Mouse (Mus musculus) embryonic facial prominence, embryonic 10.5 days (tissue): Measurements from ENCODE around the gene Trim47. TPM values are rescaled to one million over a fixed set of nuclear protein-coding genes. Genes with fewer than 3 reads are reported as not detected.

Experiments
- DNase-seq: peaks from one replicate; pipeline ENCODE4 v3.0.0-alpha.2; 2017; ENCODE audit warnings: low spot score
- H3K27ac ChIP-seq: fragments of 300-500 bp; sonication (generic); replicated peaks from 2 replicates; pipeline ENCODE4 v1.5.1; 2016; ENCODE audit warnings: mild to moderate bottlenecking
- H3K27me3 ChIP-seq: fragments of 300-500 bp; sonication (generic); replicated peaks from 2 replicates; pipeline ENCODE4 v1.6.1; 2016; ENCODE audit warnings: low read depth, mild to moderate bottlenecking; ENCODE audit not compliant: poor library complexity, severe bottlenecking
- H3K36me3 ChIP-seq: fragments of 300-500 bp; sonication (generic); replicated peaks from 2 replicates; pipeline ENCODE4 v1.6.1; 2016; ENCODE audit warnings: mild to moderate bottlenecking, moderate library complexity
- H3K4me1 ChIP-seq: fragments of 300-500 bp; sonication (generic); 2 replicates; pipeline ENCODE4 v1.6.1; 2016
- H3K4me3 ChIP-seq: fragments of 300-500 bp; sonication (generic); 2 replicates; pipeline ENCODE4 v1.5.1; 2016; ENCODE audit warnings: mild to moderate bottlenecking, moderate library complexity
- H3K9me3 ChIP-seq: fragments of 300-500 bp; sonication (generic); 2 replicates; pipeline ENCODE4 v1.6.1; 2016; ENCODE audit warnings: mild to moderate bottlenecking
- WGBS: fragments of 180-500 bp; shearing (Covaris S2); methylation state at CpG from one replicate; pipeline ENCODE4 v1.1.7; 2016; 5-methylcytosine and 5-hydroxymethylcytosine counted together
- polyA plus RNA-seq: library from polyadenylated mRNA; unstranded; fragments of >200 nt; fragmentation: Nextera tagmentation; extraction: Ambion mirVana; gene quantifications from 2 replicates; pipeline ENCODE4 v1.2.1, GENCODE M21; 2016

The Trim47 gene
- polyA plus RNA-seq, 1 experiment from 2014 or later = 4.5 TPM

- Histone ChIP-seq H3K27me3 (peaks cover 71% of the 10 kb centered on the region), H3K4me1 (peaks cover 45% of the 10 kb centered on the region), H3K36me3 (no peaks in the 10 kb centered on the region), H3K9me3 (no peaks in the 10 kb centered on the region), H3K4me3 (no peak overlapping the region), H3K27ac (no peak overlapping the region)
- DNase-seq = no peak
- WGBS = 78% methylated on average over 4 of the region's 4 CpGs
Measured at GRCm38 (mm10) chr11:116111067-116111466, 15.9 kb downstream of the Trim47 start.

DNA sequence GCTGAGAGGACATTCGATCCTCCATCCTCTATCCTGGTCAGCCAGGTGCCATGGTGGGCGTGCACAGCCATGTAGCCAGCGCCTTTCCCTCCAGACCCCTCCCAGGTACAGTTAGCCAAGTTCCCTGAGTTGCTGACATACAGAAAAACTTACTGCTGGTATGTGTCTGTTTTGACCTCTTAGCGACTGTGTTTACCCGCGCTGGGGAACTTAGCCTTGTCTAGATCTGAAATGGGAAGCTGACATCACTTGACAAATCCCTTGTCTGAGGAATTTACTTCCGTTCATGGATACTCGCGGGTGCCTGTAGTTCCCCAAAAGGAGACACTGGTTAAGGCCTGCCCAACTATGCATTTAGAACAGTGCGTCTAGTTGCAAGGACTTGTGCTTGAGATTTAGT, 16.5 kb downstream of the Trim47 start:
- H3K27ac ChIP-seq = 0 out of 2 replicates have a peak overlapping the region, but pooled peaks have one; percentile 72
- H3K4me1 ChIP-seq = peaks cover 49% of the 10 kb centered on the region
- 28% methylated on average over 10 of the region's 10 CpGs for WGBS
- no peaks in the 10 kb centered on the region for H3K9me3 ChIP-seq
- H3K4me3 ChIP-seq = peak overlapping the region; percentile 55
- H3K36me3 ChIP-seq = no peaks in the 10 kb centered on the region
- H3K27me3 ChIP-seq = peaks cover 76% of the 10 kb centered on the region
- no peak for DNase-seq

GRCm38 (mm10) chr11:116110131-116110530, 16.9 kb downstream of the Trim47 start:
- Histone ChIP-seq H3K27me3 (peaks cover 80% of the 10 kb centered on the region), H3K9me3 (no peaks in the 10 kb centered on the region), H3K27ac (peak overlapping the region; percentile 72), H3K4me1 (peaks cover 52% of the 10 kb centered on the region), H3K4me3 (peak overlapping the region; percentile 55), H3K36me3 (no peaks in the 10 kb centered on the region)
- peak; percentile 49 for DNase-seq
- 3% methylated on average over 35 of the region's 35 CpGs for WGBS

DNA sequence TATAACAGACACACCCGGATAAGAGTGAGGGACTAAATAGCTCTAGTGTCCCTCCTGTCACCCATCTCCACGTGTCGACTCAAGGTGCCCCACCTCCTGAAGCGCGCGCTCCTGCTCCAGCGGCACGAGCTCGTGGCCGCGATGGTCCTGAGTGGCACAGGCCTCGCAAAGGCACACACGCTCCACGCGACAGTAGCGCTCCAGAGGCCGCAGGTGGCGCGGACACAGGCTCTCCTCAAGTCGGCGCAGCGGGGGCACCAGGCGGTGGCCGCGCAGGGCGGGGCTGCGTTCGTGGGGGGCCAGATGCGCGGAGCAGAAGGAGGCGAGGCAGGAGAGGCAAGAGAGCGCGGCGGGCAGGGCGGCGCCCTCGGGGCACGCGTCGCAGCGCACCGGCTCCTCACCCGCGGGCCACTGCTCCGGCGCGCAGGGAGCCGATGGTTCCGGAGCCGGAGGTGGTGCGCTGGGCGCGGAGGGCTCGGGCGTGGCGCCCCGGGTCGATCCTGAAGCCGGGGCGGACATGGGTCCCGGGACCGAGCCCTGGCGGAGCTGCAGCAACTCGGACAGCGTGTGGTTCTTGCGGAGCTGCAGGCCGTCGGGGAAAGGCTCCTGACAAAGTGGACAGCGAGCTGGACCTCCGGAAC, 17.4 kb downstream of the Trim47 start:
- Histone ChIP-seq H3K4me1 (peaks cover 58% of the 10 kb centered on the region), H3K36me3 (no peaks in the 10 kb centered on the region), H3K27ac (peak overlapping the region; percentile 72), H3K4me3 (peak overlapping the region; percentile 55), H3K9me3 (no peaks in the 10 kb centered on the region), H3K27me3 (peaks cover 83% of the 10 kb centered on the region)
- peak; percentile 54 for DNase-seq
- 2% methylated on average over 70 of the region's 70 CpGs for WGBS

DNA sequence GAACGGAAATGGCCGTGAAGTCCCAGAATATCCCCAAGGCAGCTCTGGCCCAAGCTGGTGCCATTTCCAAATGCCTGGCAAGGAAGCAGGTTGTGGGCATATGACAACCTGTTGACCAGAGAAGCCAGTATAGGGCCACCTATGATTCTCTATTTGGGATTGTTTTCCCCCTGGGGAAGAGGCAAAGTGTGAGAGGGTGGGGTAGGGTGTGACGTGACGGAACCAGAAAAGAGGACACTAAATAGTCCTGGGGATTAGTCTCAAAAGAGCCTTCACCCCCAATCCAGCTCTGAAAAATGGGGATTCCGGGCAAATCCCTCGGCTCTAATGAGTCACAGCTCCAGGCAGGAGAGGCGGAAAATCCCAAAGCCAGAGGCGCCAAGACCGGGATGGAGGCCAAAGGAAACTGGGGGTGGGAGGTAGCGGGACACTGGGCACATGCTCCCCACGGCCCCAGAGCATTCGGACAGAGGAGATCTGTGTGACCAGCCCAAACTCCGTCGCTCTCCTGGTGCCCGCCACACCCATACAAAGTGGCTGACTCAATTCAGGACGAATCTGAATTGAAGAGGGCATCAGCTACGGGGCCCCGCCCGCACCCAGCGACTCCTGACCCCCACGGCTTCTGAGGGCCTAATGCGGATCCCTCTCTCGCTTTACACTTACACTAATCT, 18.4 kb downstream of the Trim47 start:
- WGBS = 5% methylated on average over 23 of the region's 23 CpGs
- no peak for DNase-seq
- Histone ChIP-seq H3K36me3 (no peaks in the 10 kb centered on the region), H3K4me3 (peak overlapping the region; percentile 55), H3K27ac (no peak overlapping the region), H3K9me3 (no peaks in the 10 kb centered on the region), H3K27me3 (peaks cover 83% of the 10 kb centered on the region), H3K4me1 (peaks cover 68% of the 10 kb centered on the region)

DNA sequence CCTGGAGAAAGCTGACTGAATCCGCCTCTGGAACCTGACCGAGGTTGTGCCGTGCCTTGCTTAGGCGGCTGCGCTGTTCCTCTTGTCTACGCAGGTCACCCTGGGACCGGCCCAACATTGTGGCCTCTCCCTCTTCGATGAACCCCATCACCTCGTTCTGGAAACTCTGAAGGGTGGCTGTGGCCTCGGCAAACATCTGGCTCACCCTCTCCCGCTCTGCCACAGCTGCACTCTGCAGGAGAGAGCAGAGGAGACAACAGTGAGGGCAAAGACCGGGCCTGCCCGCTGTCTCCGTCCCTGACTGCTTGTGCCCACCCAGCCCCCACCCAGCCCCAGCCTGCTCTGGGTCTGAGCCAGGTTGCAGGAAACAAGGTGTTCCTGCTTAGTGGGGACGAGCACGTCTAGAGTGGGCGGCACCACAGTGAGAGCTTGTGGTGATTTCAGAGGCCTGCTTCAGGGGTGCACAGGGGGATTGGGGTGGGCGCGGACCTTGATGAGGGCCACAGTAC, 19.2 kb downstream of the Trim47 start:
- DNase-seq = no peak
- Histone ChIP-seq H3K36me3 (no peaks in the 10 kb centered on the region), H3K4me3 (peak overlapping the region; percentile 44)

GRCm38 (mm10) chr11:116106963-116107776, 19.8 kb downstream of the Trim47 start:
- Histone ChIP-seq H3K4me1 (peaks cover 79% of the 10 kb centered on the region), H3K4me3 (peak overlapping the region; percentile 44), H3K9me3 (no peaks in the 10 kb centered on the region), H3K27ac (peak overlapping the region; percentile 54), H3K27me3 (peaks cover 73% of the 10 kb centered on the region), H3K36me3 (no peaks in the 10 kb centered on the region)
- 18% methylated on average over 14 of the region's 14 CpGs for WGBS
- DNase-seq = no peak

More for the DNA sequence above, 19.2 kb downstream of the Trim47 start:
- Histone ChIP-seq H3K27me3 (peaks cover 79% of the 10 kb centered on the region), H3K4me1 (peaks cover 75% of the 10 kb centered on the region), H3K9me3 (no peaks in the 10 kb centered on the region), H3K27ac (peak overlapping the region; percentile 54; the same call in 1 of the 2 replicates)
- WGBS = 7% methylated on average over 19 of the region's 19 CpGs

DNA sequence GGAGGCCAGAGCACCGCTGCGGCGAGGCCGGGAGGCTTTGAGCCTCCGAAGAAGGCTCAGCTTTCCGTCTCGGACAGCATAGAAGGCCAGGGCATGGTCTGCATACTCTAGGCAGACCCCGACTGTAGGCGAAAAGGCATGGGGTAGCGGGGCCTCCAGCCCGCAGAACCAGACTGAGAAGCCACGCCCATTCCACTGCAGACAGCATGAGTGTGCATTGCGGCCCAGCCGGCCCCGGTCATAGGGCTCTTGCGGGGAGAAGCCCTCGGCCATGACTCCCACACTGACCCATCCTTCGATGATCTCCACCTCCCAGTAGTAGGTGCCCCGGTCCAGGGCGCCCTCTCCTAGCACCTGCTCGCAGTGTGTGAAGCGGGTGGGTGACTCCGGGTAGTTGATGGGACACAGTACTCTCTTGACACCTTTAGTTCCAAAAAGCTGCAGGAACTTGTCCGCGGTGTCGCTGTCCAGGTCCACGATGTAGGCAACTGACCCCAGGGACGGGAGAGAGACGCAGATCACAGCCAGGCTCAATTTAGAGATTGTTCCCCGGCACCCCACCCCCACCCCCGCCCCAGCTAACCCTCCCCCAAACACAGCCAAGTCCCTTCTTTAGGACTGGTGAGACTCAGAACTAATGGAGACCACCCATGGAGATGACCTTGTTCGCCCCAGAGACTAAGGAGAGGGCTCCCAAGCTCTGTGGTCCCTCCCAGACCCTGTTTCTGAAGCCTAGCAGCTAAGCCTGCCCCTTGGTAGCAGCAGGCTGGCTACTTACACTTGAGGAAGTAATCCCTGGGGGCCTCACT, 20.7 kb downstream of the Trim47 start:
- peak; percentile 61 for DNase-seq
- peak overlapping the region; percentile 44 for H3K4me3 ChIP-seq
- H3K36me3 ChIP-seq = no peaks in the 10 kb centered on the region
- H3K4me1 ChIP-seq = peaks cover 87% of the 10 kb centered on the region
- peaks cover 65% of the 10 kb centered on the region for H3K27me3 ChIP-seq
- H3K9me3 ChIP-seq = no peaks in the 10 kb centered on the region
- WGBS = 24% methylated on average over 32 of the region's 32 CpGs
- peak overlapping the region; percentile 51 for H3K27ac ChIP-seq

GRCm38 (mm10) chr11:116105065-116105464, 21.9 kb downstream of the Trim47 start:
- Histone ChIP-seq H3K27ac (no peak overlapping the region), H3K9me3 (no peaks in the 10 kb centered on the region), H3K4me3 (no peak overlapping the region), H3K36me3 (no peaks in the 10 kb centered on the region), H3K4me1 (peaks cover 94% of the 10 kb centered on the region), H3K27me3 (peaks cover 52% of the 10 kb centered on the region)
- WGBS = 85% methylated on average over 2 of the region's 2 CpGs
- no peak for DNase-seq

GRCm38 (mm10) chr11:116104006-116104646, 22.9 kb downstream of the Trim47 start:
- peak overlapping the region; percentile 21 for H3K4me3 ChIP-seq
- no peaks in the 10 kb centered on the region for H3K36me3 ChIP-seq
- peak overlapping the region; percentile 82 for H3K27ac ChIP-seq
- peak; percentile 76 for DNase-seq
- peaks cover 88% of the 10 kb centered on the region for H3K4me1 ChIP-seq
- no peaks in the 10 kb centered on the region for H3K9me3 ChIP-seq
- peaks cover 43% of the 10 kb centered on the region for H3K27me3 ChIP-seq
- 37% methylated on average over 14 of the region's 14 CpGs for WGBS

DNA sequence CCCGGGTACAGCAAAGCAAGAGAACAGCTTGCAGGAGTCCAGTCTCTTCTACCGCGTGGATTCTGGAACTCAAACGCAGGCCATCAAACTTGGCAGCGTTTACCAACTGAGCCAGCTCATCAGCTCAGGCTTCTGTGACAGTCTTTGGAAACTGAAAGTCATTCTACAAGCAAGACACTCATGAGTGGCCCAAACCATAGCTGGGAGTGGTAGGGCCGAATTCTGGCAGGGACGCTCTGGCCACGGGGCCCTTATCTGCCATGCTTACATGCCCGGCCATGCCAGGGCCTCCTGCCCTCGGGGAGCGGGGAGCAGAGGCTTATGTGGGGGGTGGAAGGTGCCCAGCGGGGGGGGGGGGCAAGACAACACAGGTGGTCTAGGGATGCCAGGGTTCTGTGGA, 23.4 kb downstream of the Trim47 start:
- 73% methylated on average over 12 of the region's 12 CpGs for WGBS
- Histone ChIP-seq H3K9me3 (no peaks in the 10 kb centered on the region), H3K27ac (peak overlapping the region; percentile 82), H3K4me1 (peaks cover 85% of the 10 kb centered on the region), H3K4me3 (peak overlapping the region; percentile 21), H3K36me3 (no peaks in the 10 kb centered on the region), H3K27me3 (peaks cover 37% of the 10 kb centered on the region)
- no peak for DNase-seq
